In the genomic region with DNA sequence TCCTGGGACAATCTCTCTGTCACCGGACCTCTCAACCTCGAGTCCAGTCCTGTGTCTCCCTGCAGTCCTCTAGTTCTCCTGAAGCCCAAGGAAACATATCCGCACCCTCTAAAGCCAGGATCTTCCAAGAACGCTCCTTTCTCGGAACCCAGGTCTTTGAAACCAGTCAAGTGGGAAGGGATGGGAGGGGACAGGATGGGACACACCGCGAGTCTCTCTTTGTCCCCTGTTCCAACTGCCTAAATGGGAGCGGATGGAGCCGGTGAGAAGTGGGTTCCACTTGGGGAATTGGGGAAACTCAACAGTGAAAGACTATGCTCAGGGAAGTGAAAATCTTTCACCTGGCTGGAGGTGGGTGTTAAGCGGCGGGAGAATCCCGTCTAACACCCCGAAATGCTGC, we compare ENCODE assay signal across 7 mouse cellular contexts. TPM values are rescaled to one million over a fixed set of nuclear protein-coding genes. Genes with fewer than 3 reads are reported as not detected.
DNase-seq lines count a peak whose midpoint lies in the region; ATAC-seq and TF ChIP-seq lines count a peak whose summit lies in the region.

No protein-coding gene starts in this region.

- ATAC-seq in forebrain, embryonic 16.5 days = peak; percentile 35
- ATAC-seq in liver, embryonic 14.5 days (ENCODE audit: insufficient read depth) = no peak

- TF ChIP-seq CTCF in spleen, adult 2 months (IDR thresholded peaks at IDR 0.05; ENCODE audit: extremely low read depth, insufficient read depth, insufficient read length, insufficient replicate concordance) = no peak
- no peak for TF ChIP-seq CTCF in liver, embryonic 14.5 days (IDR thresholded peaks at IDR 0.05; ENCODE audit: low read depth)

- peak overlapping the region; percentile 76 for H3K9ac ChIP-seq in forebrain, embryonic 16.5 days (replicated peaks; ENCODE audit: low read depth, low read length)
- H3K9ac ChIP-seq in liver, embryonic 14.5 days (replicated peaks) = no peak overlapping the region

- H3K9me3 ChIP-seq in forebrain, embryonic 16.5 days (ENCODE audit: control insufficient read depth, low read length) = no peaks in the 10 kb centered on the region
- H3K9me3 ChIP-seq in liver, embryonic 14.5 days (ENCODE audit: control insufficient read depth, low read length) = no peaks in the 10 kb centered on the region

- peak overlapping the region; percentile 59 for H3K4me3 ChIP-seq in spleen, adult 2 months (ENCODE audit: extremely low read depth, insufficient read depth, insufficient read length)
- peak overlapping the region; percentile 66 for H3K4me3 ChIP-seq in forebrain, embryonic 16.5 days (replicated peaks; ENCODE audit: low read length)
- peak overlapping the region in 1 of 2 experiments; percentile 34; a peak in 2 of 4 replicates for H3K4me3 ChIP-seq in liver, embryonic 14.5 days (ENCODE audit: insufficient read depth in 1 of 2, low read depth in 2 of 2, low read length in 2 of 2)

- DNase-seq in spleen, adult 2 months (ENCODE audit: low read depth in 1 of 2, low spot score in 2 of 2) = no peak
- no peak for DNase-seq in spleen, postnatal 4 days (ENCODE audit: low spot score in 2 of 2)
- DNase-seq in liver, embryonic 14.5 days (ENCODE audit: low read depth in 3 of 3, low spot score in 3 of 3) = no peak
- DNase-seq in adrenal gland, adult 2 months = no peak
- no peak for DNase-seq in spleen, postnatal 10 days (ENCODE audit: low spot score in 2 of 2)
- no peak for DNase-seq in kidney, adult 11 months

- peaks cover 2% of the 10 kb centered on the region; the same call in 1 of the 2 replicates for H3K4me1 ChIP-seq in spleen, adult 2 months (ENCODE audit: control insufficient read depth, insufficient read depth, insufficient read length)
- H3K4me1 ChIP-seq in forebrain, embryonic 16.5 days (replicated peaks; ENCODE audit: control insufficient read depth, insufficient read depth, low read length) = peaks cover 3% of the 10 kb centered on the region
- no peaks in the 10 kb centered on the region for H3K4me1 ChIP-seq in liver, embryonic 14.5 days (replicated peaks; ENCODE audit: control insufficient read depth in 2 of 2, insufficient read depth in 2 of 2, low read length in 1 of 2)

- TF ChIP-seq EP300 in liver, embryonic 14.5 days (IDR thresholded peaks at IDR 0.05; ENCODE audit: low read depth) = no peak

- H3K27ac ChIP-seq in spleen, adult 2 months (ENCODE audit: insufficient read depth, low read length) = no peak overlapping the region
- H3K27ac ChIP-seq in forebrain, embryonic 16.5 days (ENCODE audit: low read length) = peak overlapping the region; percentile 35
- H3K27ac ChIP-seq in liver, embryonic 14.5 days = no peak overlapping the region

- WGBS in spleen, adult 2 months = 28% methylated on average over 13 of the region's 13 CpGs
- WGBS in forebrain, embryonic 16.5 days = 23% methylated on average over 13 of the region's 13 CpGs
- 20% methylated on average over 13 of the region's 13 CpGs for WGBS in liver, embryonic 14.5 days (ENCODE audit: insufficient replicate concordance)

- no peaks in the 10 kb centered on the region for H3K36me3 ChIP-seq in spleen, adult 2 months (ENCODE audit: control insufficient read depth, insufficient read depth, low read length)
- H3K36me3 ChIP-seq in forebrain, embryonic 16.5 days (ENCODE audit: control insufficient read depth, insufficient read depth) = no peaks in the 10 kb centered on the region
- H3K36me3 ChIP-seq in liver, embryonic 14.5 days (replicated peaks; ENCODE audit: control insufficient read depth, insufficient read depth, low read depth) = no peaks in the 10 kb centered on the region

- H3K4me2 ChIP-seq in forebrain, embryonic 16.5 days (ENCODE audit: low read length) = peak overlapping the region; percentile 64
- peak overlapping the region; percentile 37 for H3K4me2 ChIP-seq in liver, embryonic 14.5 days (ENCODE audit: low read depth)

- no peak for TF ChIP-seq POLR2A in spleen, adult 2 months (IDR thresholded peaks at IDR 0.05; ENCODE audit: low read depth, low read length)

- H3K27me3 ChIP-seq in spleen, adult 2 months (ENCODE audit: control insufficient read depth, insufficient read depth, low read length) = no peaks in the 10 kb centered on the region
- H3K27me3 ChIP-seq in forebrain, embryonic 16.5 days (replicated peaks; ENCODE audit: control insufficient read depth, insufficient read depth, low read length) = no peaks in the 10 kb centered on the region
- peaks cover 6% of the 10 kb centered on the region for H3K27me3 ChIP-seq in liver, embryonic 14.5 days (ENCODE audit: control insufficient read depth, insufficient read depth, low read length)

RNA-seq across cellular contexts. Expression of gene Gpm6b, which starts 0.8 kb away (rescaled TPM):
- polyA plus RNA-seq in spleen, adult 2 months (2012; rRNA removed) = 6.3 and 6.7 TPM in 2 replicates
- polyA plus RNA-seq in forebrain, embryonic 16.5 days (2015; fragmentation: Nextera tagmentation; extraction: Ambion mirVana) = 441 and 505 TPM in 2 replicates
- 0.93 and 1.1 TPM in 2 replicates for polyA plus RNA-seq in liver, embryonic 14.5 days (2012; rRNA removed)
- 1.5 and 1.7 TPM in 2 replicates for polyA plus RNA-seq in liver, embryonic 14.5 days (2014; fragmentation: Nextera tagmentation; extraction: Ambion mirVana)
- total RNA-seq in adrenal gland, adult 2 months (2021) = 1 to 10 TPM; 4.4 to 7.3 TPM
- polyA plus RNA-seq in adrenal gland, adult 2 months (2012; rRNA removed) = 1.2 and 1.9 TPM in 2 replicates

Comparison
In these comparisons a context has a peak if more than half of its experiments do, and no peak if none do; other contexts are left out.
1. RNA of gene Gpm6b, which starts 0.8 kb away (polyA plus RNA-seq): 441 to 505 TPM in forebrain, embryonic 16.5 days; 6.3 to 6.7 TPM in spleen, adult 2 months, 0.93 to 1.7 TPM in liver, embryonic 14.5 days and 1.2 to 1.9 TPM in adrenal gland, adult 2 months; every median in the first group is over 10 times any median in the second.